Mouse (Mus musculus): Measurements from ENCODE around the gene Wdr46. TPM values are rescaled to one million over a fixed set of nuclear protein-coding genes. Genes with fewer than 3 reads are reported as not detected.

Wdr46 gene
- total RNA-seq, 2 experiments from 2014 or later, result 11.2 to 12.0 TPM

- intact Hi-C loops (cut with DNase I), result no loop called here
- DNase-seq (ENCODE audit: low spot score in 2 of 2), result no peak
Measured at GRCm38 (mm10) chr17:33910346-33911051, 30.0 kb upstream of the Wdr46 start.

- no peak for DNase-seq (ENCODE audit: low spot score in 2 of 2)
- intact Hi-C loops (cut with DNase I), result no loop called here
Measured at GRCm38 (mm10) chr17:33911052-33911812, 29.2 kb upstream of the Wdr46 start.

GRCm38 (mm10) chr17:33911813-33912414 lies 28.5 kb upstream of the Wdr46 start:
- intact Hi-C loops (cut with DNase I), result no loop called here

GRCm38 (mm10) chr17:33913264-33913663 lies 27.2 kb upstream of the Wdr46 start:
- intact Hi-C loops (cut with DNase I), result no loop called here
- DNase-seq (ENCODE audit: low spot score in 2 of 2), result no peak

More at GRCm38 (mm10) chr17:33911813-33912414, 28.5 kb upstream of the Wdr46 start:
- no peak for DNase-seq (ENCODE audit: low spot score in 2 of 2)

GRCm38 (mm10) chr17:33913905-33914304 lies 26.6 kb upstream of the Wdr46 start:
- DNase-seq (ENCODE audit: low spot score in 2 of 2), result no peak
- intact Hi-C loops (cut with DNase I), result no loop called here

- intact Hi-C loops (cut with DNase I), result no loop called here
- no peak for DNase-seq (ENCODE audit: low spot score in 2 of 2)
Measured at GRCm38 (mm10) chr17:33914969-33915391, 25.5 kb upstream of the Wdr46 start.

- DNase-seq (ENCODE audit: low spot score in 2 of 2), result peak; percentile 97 to 99
- intact Hi-C loops (cut with DNase I), result no loop called here
Measured at GRCm38 (mm10) chr17:33915671-33916250, 24.7 kb upstream of the Wdr46 start, which contains the start of the genes Tapbp and Zbtb22. Tapbp (plus strand) TSS chr17:33915899. Zbtb22 (plus strand) TSS chr17:33915904.

GRCm38 (mm10) chr17:33916294-33916693 lies 24.2 kb upstream of the Wdr46 start:
- intact Hi-C loops (cut with DNase I), result no loop called here
- DNase-seq (ENCODE audit: low spot score in 2 of 2), result no peak

- intact Hi-C loops (cut with DNase I), result no loop called here
Measured at GRCm38 (mm10) chr17:33916847-33917655, 23.4 kb upstream of the Wdr46 start.

GRCm38 (mm10) chr17:33917656-33918292 lies 22.7 kb upstream of the Wdr46 start:
- DNase-seq (ENCODE audit: low spot score in 2 of 2), result no peak
- intact Hi-C loops (cut with DNase I), result no loop called here

More at GRCm38 (mm10) chr17:33916847-33917655, 23.4 kb upstream of the Wdr46 start:
- DNase-seq (ENCODE audit: low spot score in 2 of 2), result no peak

- intact Hi-C loops (cut with DNase I), result no loop called here
Measured at GRCm38 (mm10) chr17:33918293-33919203, 21.9 kb upstream of the Wdr46 start.

GRCm38 (mm10) chr17:33919351-33920281 lies 20.8 kb upstream of the Wdr46 start:
- intact Hi-C loops (cut with DNase I), result no loop called here
- DNase-seq (ENCODE audit: low spot score in 2 of 2), result peak in 1 of 2 experiments; percentile 42

More at GRCm38 (mm10) chr17:33918293-33919203, 21.9 kb upstream of the Wdr46 start:
- DNase-seq (ENCODE audit: low spot score in 2 of 2), result no peak

GRCm38 (mm10) chr17:33920282-33921097 lies 20.0 kb upstream of the Wdr46 start:
- intact Hi-C loops (cut with DNase I), result no loop called here
- DNase-seq (ENCODE audit: low spot score in 2 of 2), result peak; percentile 84 to 85

GRCm38 (mm10) chr17:33921361-33921760 lies 19.1 kb upstream of the Wdr46 start:
- no peak for DNase-seq (ENCODE audit: low spot score in 2 of 2)
- intact Hi-C loops (cut with DNase I), result no loop called here

GRCm38 (mm10) chr17:33924577-33925283 lies 15.7 kb upstream of the Wdr46 start:
- intact Hi-C loops (cut with DNase I), result no loop called here
- no peak for DNase-seq (ENCODE audit: low spot score in 2 of 2)
